Mouse (Mus musculus) forebrain, embryonic 12.5 days (tissue): ENCODE measurements around the gene Mapkapk5. TPM values are rescaled to one million over a fixed set of nuclear protein-coding genes. Genes with fewer than 3 reads are reported as not detected.

ENCODE experiments used
- ATAC-seq: fragments of 200-750 bp; cut with Nextera tagmentation; 2 replicates; pipeline ENCODE4 v1.8.0; 2017; ENCODE audit warnings: moderate TSS enrichment; ENCODE audit not compliant: low FRiP score
- H3K27ac ChIP-seq: fragments of 300-500 bp; sonication (generic); 2 replicates; pipeline ENCODE4 v1.5.1; 2016; ENCODE audit warnings: mild to moderate bottlenecking
- H3K27me3 ChIP-seq: fragments of 300-500 bp; sonication (generic); 2 replicates; pipeline ENCODE4 v1.6.1; 2016; ENCODE audit warnings: mild to moderate bottlenecking
- H3K36me3 ChIP-seq: fragments of 300-500 bp; sonication (generic); replicated peaks from 2 replicates; pipeline ENCODE4 v1.6.1; 2016; ENCODE audit warnings: mild to moderate bottlenecking
- H3K4me1 ChIP-seq: fragments of 300-500 bp; sonication (generic); 2 replicates; pipeline ENCODE4 v1.6.1; 2016
- H3K4me2 ChIP-seq: fragments of 300-500 bp; sonication (generic); 2 replicates; pipeline ENCODE4 v1.6.1; 2016; ENCODE audit warnings: mild to moderate bottlenecking, moderate library complexity
- H3K4me3 ChIP-seq: fragments of 300-500 bp; sonication (generic); replicated peaks from 2 replicates; pipeline ENCODE4 v1.5.1; 2016; ENCODE audit warnings: mild to moderate bottlenecking
- H3K9ac ChIP-seq: fragments of 300-500 bp; sonication (generic); 2 replicates; pipeline ENCODE4 v1.6.1; 2016; ENCODE audit warnings: mild to moderate bottlenecking
- H3K9me3 ChIP-seq: fragments of 300-500 bp; sonication (generic); 2 replicates; pipeline ENCODE4 v1.6.1; 2016
- WGBS: fragments of 180-500 bp; shearing (Covaris S2); methylation state at CpG from one replicate; pipeline ENCODE4 v1.1.7; 2016; 5-methylcytosine and 5-hydroxymethylcytosine counted together
- polyA plus RNA-seq: library from polyadenylated mRNA; unstranded; fragments of >200 nt; fragmentation: Nextera tagmentation; extraction: Ambion mirVana; gene quantifications from 2 replicates; pipeline ENCODE4 v1.2.1, GENCODE M21; 2016

Mapkapk5 gene
- polyA plus RNA-seq, 1 experiment from 2014 or later: 56.7 TPM

- Histone ChIP-seq H3K9me3 (no peaks in the 10 kb centered on the region), H3K4me3 (no peak overlapping the region), H3K27me3 (no peaks in the 10 kb centered on the region), H3K4me2 (no peak overlapping the region), H3K9ac (no peak overlapping the region), H3K36me3 (peaks cover 9% of the 10 kb centered on the region), H3K27ac (no peak overlapping the region), H3K4me1 (no peaks in the 10 kb centered on the region; the same call in 1 of the 2 replicates)
- 60% methylated on average over 12 of the region's 12 CpGs for WGBS
- no peak for ATAC-seq
These were observed 38.2 kb upstream of the Mapkapk5 start for GRCm38 (mm10) chr5:121583765-121584501.

GRCm38 (mm10) chr5:121581945-121582344 is 36.2 kb upstream of the Mapkapk5 start:
- no peak overlapping the region for H3K9ac ChIP-seq
- WGBS: 92% methylated on average over 8 of the region's 8 CpGs
- no peaks in the 10 kb centered on the region for H3K27me3 ChIP-seq
- no peaks in the 10 kb centered on the region for H3K9me3 ChIP-seq
- no peak overlapping the region for H3K4me2 ChIP-seq
- H3K36me3 ChIP-seq: peaks cover 9% of the 10 kb centered on the region
- no peak for ATAC-seq
- no peak overlapping the region for H3K27ac ChIP-seq
- no peaks in the 10 kb centered on the region; the same call in 1 of the 2 replicates for H3K4me1 ChIP-seq
- H3K4me3 ChIP-seq: no peak overlapping the region

- no peaks in the 10 kb centered on the region for H3K4me1 ChIP-seq
These were observed 31.3 kb upstream of the Mapkapk5 start for GRCm38 (mm10) chr5:121576927-121577488.

GRCm38 (mm10) chr5:121575867-121576266 is 30.2 kb upstream of the Mapkapk5 start:
- Histone ChIP-seq H3K27me3 (no peaks in the 10 kb centered on the region), H3K27ac (no peak overlapping the region), H3K9ac (no peak overlapping the region), H3K36me3 (peaks cover 19% of the 10 kb centered on the region), H3K4me1 (no peaks in the 10 kb centered on the region), H3K4me3 (no peak overlapping the region), H3K9me3 (no peaks in the 10 kb centered on the region), H3K4me2 (no peak overlapping the region)
- no peak for ATAC-seq
- WGBS: 97% methylated on average over 11 of the region's 11 CpGs

More at GRCm38 (mm10) chr5:121576927-121577488, 31.3 kb upstream of the Mapkapk5 start:
- Histone ChIP-seq H3K4me2 (no peak overlapping the region), H3K9ac (no peak overlapping the region), H3K9me3 (no peaks in the 10 kb centered on the region), H3K27me3 (no peaks in the 10 kb centered on the region), H3K4me3 (no peak overlapping the region), H3K27ac (no peak overlapping the region), H3K36me3 (peaks cover 19% of the 10 kb centered on the region)
- no peak for ATAC-seq
- 94% methylated on average over 11 of the region's 11 CpGs for WGBS

GRCm38 (mm10) chr5:121574145-121574544 is 28.4 kb upstream of the Mapkapk5 start:
- WGBS: 92% methylated on average over 13 of the region's 13 CpGs
- Histone ChIP-seq H3K27me3 (no peaks in the 10 kb centered on the region), H3K9me3 (no peaks in the 10 kb centered on the region), H3K36me3 (peaks cover 16% of the 10 kb centered on the region), H3K4me1 (no peaks in the 10 kb centered on the region), H3K9ac (no peak overlapping the region), H3K4me2 (no peak overlapping the region), H3K4me3 (no peak overlapping the region), H3K27ac (no peak overlapping the region)
- no peak for ATAC-seq

- H3K27ac ChIP-seq: no peak overlapping the region
- ATAC-seq: no peak
- 88% methylated on average over 1 of the region's 1 CpGs for WGBS
- H3K4me1 ChIP-seq: no peaks in the 10 kb centered on the region
- H3K9ac ChIP-seq: no peak overlapping the region
- peaks cover 14% of the 10 kb centered on the region for H3K36me3 ChIP-seq
- no peaks in the 10 kb centered on the region for H3K27me3 ChIP-seq
- no peaks in the 10 kb centered on the region for H3K9me3 ChIP-seq
- no peak overlapping the region for H3K4me2 ChIP-seq
- no peak overlapping the region for H3K4me3 ChIP-seq
These were observed 25.1 kb upstream of the Mapkapk5 start for GRCm38 (mm10) chr5:121570787-121571186.

- WGBS: 78% methylated on average over 8 of the region's 9 CpGs
- H3K4me1 ChIP-seq: no peaks in the 10 kb centered on the region
- no peak overlapping the region for H3K4me2 ChIP-seq
- peaks cover 14% of the 10 kb centered on the region for H3K36me3 ChIP-seq
- no peaks in the 10 kb centered on the region for H3K9me3 ChIP-seq
- no peaks in the 10 kb centered on the region for H3K27me3 ChIP-seq
- no peak overlapping the region for H3K9ac ChIP-seq
- ATAC-seq: no peak
- no peak overlapping the region for H3K27ac ChIP-seq
- H3K4me3 ChIP-seq: no peak overlapping the region
These were observed 24.2 kb upstream of the Mapkapk5 start for GRCm38 (mm10) chr5:121569881-121570420.

GRCm38 (mm10) chr5:121566035-121566681 is 20.5 kb upstream of the Mapkapk5 start:
- ATAC-seq: no peak
- Histone ChIP-seq H3K36me3 (peaks cover 5% of the 10 kb centered on the region), H3K4me2 (no peak overlapping the region), H3K27ac (no peak overlapping the region), H3K4me3 (no peak overlapping the region), H3K27me3 (no peaks in the 10 kb centered on the region), H3K9me3 (no peaks in the 10 kb centered on the region), H3K9ac (no peak overlapping the region), H3K4me1 (peaks cover 6% of the 10 kb centered on the region; the same call in 1 of the 2 replicates)
- 94% methylated on average over 16 of the region's 16 CpGs for WGBS

GRCm38 (mm10) chr5:121564468-121564895 is 18.8 kb upstream of the Mapkapk5 start:
- H3K36me3 ChIP-seq: no peaks in the 10 kb centered on the region; the same call in none of the 2 replicates
- peak overlapping the region; percentile 36 for H3K4me2 ChIP-seq
- peak overlapping the region; percentile 25; the same call in 1 of the 2 replicates for H3K9ac ChIP-seq
- 0 out of 2 replicates have a peak, but pooled peaks have one; percentile 63 for ATAC-seq
- H3K9me3 ChIP-seq: no peaks in the 10 kb centered on the region
- no peak overlapping the region for H3K27ac ChIP-seq
- H3K27me3 ChIP-seq: no peaks in the 10 kb centered on the region
- 11% methylated on average over 11 of the region's 11 CpGs for WGBS
- peaks cover 6% of the 10 kb centered on the region; the same call in 1 of the 2 replicates for H3K4me1 ChIP-seq
- H3K4me3 ChIP-seq: 0 out of 2 replicates have a peak overlapping the region, but pooled peaks have one; percentile 7

- Histone ChIP-seq H3K4me3 (no peak overlapping the region), H3K27me3 (0 out of 2 replicates have a peak, but pooled peaks cover 5% of the 10 kb centered on the region), H3K27ac (no peak overlapping the region), H3K9me3 (no peaks in the 10 kb centered on the region), H3K36me3 (no peaks in the 10 kb centered on the region), H3K9ac (no peak overlapping the region), H3K4me2 (no peak overlapping the region), H3K4me1 (peaks cover 6% of the 10 kb centered on the region; the same call in 1 of the 2 replicates)
- WGBS: 86% methylated on average over 3 of the region's 3 CpGs
- no peak for ATAC-seq
These were observed 16.7 kb upstream of the Mapkapk5 start for GRCm38 (mm10) chr5:121562436-121562835.

GRCm38 (mm10) chr5:121549196-121549595 is 3.5 kb upstream of the Mapkapk5 start:
- Histone ChIP-seq H3K4me2 (no peak overlapping the region), H3K27me3 (no peaks in the 10 kb centered on the region; the same call in 1 of the 2 replicates), H3K27ac (no peak overlapping the region), H3K9ac (no peak overlapping the region), H3K9me3 (no peaks in the 10 kb centered on the region), H3K4me1 (peaks cover 12% of the 10 kb centered on the region), H3K4me3 (no peak overlapping the region), H3K36me3 (no peaks in the 10 kb centered on the region)
- ATAC-seq: no peak
- WGBS: 91% methylated on average over 7 of the region's 7 CpGs

- H3K9ac ChIP-seq: no peak overlapping the region
- no peak overlapping the region for H3K4me3 ChIP-seq
- WGBS: 89% methylated on average over 3 of the region's 3 CpGs
- no peaks in the 10 kb centered on the region; the same call in 1 of the 2 replicates for H3K27me3 ChIP-seq
- no peak for ATAC-seq
- no peaks in the 10 kb centered on the region for H3K9me3 ChIP-seq
- peaks cover 30% of the 10 kb centered on the region for H3K4me1 ChIP-seq
- no peak overlapping the region for H3K4me2 ChIP-seq
- no peak overlapping the region for H3K27ac ChIP-seq
- H3K36me3 ChIP-seq: no peaks in the 10 kb centered on the region
These were observed 1.4 kb upstream of the Mapkapk5 start for GRCm38 (mm10) chr5:121547084-121547483.
